Mouse (Mus musculus) brain, embryonic 18.5 days (tissue): Measurements from ENCODE around the gene 9330182L06Rik.

Experiments used
- DNase-seq: peaks from one replicate; pipeline ENCODE4 v3.0.0-alpha.2; 2012; ENCODE audit warnings: low read depth, low spot score

Gene 9330182L06Rik

GRCm38 (mm10) chr5:9265586-9266279 is at the start of gene 9330182L06Rik:
Gene 9330182L06Rik, plus strand, starts transcription at chr5:9266118.
- peak; percentile 61 for DNase-seq

GRCm38 (mm10) chr5:9227456-9228008 is 38.4 kb upstream of the 9330182L06Rik start:
- DNase-seq: no peak

DNA sequence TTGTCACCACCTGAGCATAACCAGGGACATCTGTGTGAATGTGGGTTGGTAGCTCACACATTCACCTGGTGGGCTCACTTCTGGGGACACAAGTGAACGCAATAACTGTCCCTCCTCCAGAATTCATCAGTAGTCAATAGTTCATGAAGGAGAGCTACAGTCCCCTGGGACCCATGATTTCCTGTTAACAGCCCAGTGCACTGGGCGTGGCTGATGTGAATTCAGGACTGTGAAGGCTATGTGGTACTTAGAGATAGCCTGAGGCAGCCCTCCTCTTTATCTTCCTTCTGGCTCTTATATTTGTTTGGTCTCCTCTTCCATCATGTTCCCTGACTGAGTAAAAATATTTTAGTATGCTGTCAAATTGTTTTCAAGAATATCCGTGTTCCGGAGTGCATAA is 1.6 kb upstream of the 9330182L06Rik start:
- no peak for DNase-seq

DNA sequence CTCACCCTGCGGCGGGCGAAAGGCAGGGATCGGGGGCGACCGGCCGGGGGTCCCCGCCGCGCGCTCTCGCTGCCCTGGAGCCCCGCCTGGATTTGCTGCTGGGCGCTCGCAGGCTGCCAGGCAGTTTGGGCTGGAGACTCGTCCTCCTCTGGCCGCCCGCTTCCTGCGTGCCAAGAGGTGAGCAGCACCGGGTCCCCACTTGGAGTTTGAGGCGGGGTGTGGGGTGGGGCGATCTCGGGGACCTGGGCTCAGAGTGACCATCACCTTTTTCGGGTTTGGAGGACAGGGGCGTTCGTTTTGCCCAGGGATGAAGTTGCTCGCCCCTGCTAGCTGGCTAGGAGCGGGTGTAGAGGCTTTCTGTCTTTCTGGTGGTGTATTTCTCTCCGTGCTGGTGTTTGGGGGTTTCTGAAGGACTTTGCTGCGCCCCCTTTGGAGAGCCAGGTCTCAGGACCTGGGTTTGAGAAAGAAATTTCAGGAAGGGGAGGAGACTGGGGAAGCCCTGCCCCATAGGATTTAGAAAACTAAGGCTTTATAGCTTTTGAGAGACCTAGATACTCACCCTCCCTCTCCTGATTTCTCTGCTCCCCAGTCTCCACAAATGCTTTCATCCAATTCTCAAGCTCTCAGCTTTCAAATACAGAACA is 484 bp downstream of the 9330182L06Rik start:
- DNase-seq: no peak

- DNase-seq: no peak
Observed at GRCm38 (mm10) chr5:9269666-9270065, 3.7 kb downstream of the 9330182L06Rik start.

- no peak for DNase-seq
Observed at GRCm38 (mm10) chr5:9272976-9273375, 7.1 kb downstream of the 9330182L06Rik start.

DNA sequence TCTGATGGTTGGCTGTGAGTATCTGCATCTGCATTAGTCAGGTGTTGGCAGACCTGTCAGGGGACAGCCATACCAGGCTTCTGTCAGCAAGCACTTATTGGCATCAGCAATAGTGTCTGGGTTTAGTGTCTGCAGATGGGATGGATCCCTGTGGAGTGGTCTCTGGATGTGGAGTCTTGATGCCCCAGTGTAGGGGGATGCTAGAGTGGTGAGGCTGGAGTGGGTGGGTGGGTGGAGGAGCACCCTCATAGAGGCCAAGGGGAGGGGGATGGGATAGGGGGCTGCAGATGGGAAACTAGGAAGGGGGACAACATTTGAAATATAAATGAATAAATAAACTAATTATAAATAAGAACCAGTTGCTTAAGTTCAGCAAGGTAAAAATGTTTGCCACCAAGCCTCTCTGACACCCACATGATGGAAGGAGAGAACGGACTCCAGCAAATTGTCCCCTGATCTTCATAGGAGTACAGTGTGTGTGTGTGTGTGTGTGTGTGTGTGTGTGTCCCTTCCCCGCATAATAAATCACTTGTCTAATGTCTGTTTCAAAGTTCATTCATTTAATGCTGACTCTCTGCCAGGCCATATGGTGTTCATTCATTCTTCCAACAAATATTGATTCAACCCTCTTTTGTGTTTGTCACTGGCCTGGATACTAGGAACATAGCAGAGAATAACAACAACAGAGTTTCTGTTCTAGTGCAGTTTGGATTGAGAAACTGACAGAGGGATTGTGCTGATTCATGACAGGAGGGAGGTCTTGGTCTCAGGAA is 30.0 kb downstream of the 9330182L06Rik start:
- DNase-seq: peak; percentile 2

DNA sequence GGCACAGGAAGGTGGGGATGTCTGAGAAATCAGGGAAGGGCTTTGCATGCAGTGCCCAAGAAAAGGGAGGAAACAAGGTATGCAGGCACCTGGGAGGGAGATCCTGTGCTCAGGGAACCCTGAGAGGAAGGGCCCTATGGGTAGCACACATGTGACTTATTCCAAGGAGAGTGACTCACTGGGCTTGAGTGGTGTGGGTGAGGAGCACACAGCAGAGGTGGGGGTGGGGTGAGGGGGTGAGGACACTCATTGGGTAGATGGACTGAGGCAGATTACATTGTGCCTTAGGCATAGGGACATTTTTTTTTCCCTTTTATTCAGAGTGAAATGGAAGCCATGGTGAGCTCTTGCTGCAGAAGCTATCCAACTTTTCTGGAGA is 30.6 kb downstream of the 9330182L06Rik start:
- no peak for DNase-seq

GRCm38 (mm10) chr5:9326863-9327262 is 60.9 kb downstream of the 9330182L06Rik start:
- DNase-seq: no peak

GRCm38 (mm10) chr5:9327528-9327927 is 61.6 kb downstream of the 9330182L06Rik start:
- no peak for DNase-seq

- no peak for DNase-seq
Observed at GRCm38 (mm10) chr5:9338756-9339510, 73.0 kb downstream of the 9330182L06Rik start.

DNA sequence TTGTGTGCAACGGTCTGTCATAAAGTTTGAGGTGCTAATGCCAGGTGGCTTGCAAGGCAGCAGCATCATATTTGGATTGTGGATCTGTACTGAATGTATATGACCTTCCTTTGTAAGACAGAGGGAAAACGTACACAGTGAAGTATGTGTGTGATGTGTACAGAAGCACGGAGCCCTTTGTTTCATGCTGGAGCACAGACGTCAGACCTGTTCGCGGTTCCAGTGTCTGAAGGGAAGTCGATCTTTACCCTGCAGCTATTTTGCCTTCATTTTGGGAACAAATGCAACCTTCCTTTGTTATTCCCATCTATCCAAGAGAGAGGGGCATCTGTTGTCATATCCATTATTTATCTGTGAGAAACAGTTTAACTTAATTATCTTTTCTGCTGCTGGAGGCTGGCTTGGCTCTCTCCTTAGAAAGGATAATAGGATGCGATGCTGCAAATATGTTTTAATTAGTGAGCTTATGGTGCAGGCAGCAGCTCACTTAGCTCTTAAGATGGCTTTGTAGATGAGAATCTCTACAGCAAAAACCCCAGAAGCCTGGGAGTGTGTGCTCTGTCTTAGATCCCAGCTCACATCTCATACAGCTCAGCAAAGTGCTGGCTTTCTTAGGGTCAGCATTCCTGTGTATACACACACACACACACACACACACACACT is 73.7 kb downstream of the 9330182L06Rik start:
- no peak for DNase-seq

- no peak for DNase-seq
Observed at GRCm38 (mm10) chr5:9344581-9344980, 78.7 kb downstream of the 9330182L06Rik start.

DNA sequence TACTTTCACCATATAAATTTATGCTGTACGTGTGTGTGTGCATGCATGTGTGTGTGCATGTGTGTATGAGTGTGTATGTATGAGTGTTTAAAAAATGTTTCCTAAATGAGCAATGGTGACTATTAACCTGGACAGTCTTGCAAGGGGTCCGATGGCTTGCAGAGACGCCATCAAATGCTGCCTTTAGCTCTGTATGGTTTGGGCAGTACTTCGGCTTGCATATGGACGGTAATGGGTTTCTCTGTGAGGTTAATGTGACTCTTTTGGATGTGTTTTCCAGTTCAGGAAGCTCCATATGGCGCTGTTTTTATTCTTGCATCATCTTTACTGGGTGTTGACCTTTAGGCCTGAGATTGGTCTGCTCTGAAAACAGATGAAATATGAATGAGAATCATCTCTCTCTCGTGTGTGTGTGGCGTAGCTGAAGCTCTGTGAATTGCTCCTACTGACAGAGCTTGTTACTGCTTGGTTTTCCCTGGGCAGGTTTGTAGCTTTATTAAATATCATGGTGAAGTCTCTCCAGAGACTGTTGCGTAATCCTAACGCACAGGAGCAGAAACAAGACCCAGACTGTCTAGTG is 79.2 kb downstream of the 9330182L06Rik start:
- DNase-seq: no peak

GRCm38 (mm10) chr5:9345625-9346024 is 79.7 kb downstream of the 9330182L06Rik start:
- no peak for DNase-seq

DNA sequence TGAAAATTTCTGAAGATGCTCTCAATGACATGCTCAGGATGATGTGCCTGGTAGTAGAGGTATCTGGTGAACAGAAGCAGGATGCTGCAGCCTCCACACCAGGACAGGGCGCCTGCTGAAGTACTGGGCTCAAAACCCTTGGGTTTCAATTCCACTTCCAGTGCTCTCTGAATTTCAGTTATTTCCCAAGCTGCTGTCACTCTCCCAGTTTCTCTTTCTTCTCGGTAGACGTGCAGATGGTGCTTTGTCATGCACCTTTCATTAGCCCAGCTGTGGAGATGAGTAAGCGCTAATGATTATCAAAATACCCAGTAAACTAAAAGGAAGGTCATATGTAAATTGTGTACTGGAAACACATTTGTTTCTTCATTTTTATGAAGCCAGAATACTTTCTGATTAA is 80.6 kb downstream of the 9330182L06Rik start:
- DNase-seq: no peak

DNA sequence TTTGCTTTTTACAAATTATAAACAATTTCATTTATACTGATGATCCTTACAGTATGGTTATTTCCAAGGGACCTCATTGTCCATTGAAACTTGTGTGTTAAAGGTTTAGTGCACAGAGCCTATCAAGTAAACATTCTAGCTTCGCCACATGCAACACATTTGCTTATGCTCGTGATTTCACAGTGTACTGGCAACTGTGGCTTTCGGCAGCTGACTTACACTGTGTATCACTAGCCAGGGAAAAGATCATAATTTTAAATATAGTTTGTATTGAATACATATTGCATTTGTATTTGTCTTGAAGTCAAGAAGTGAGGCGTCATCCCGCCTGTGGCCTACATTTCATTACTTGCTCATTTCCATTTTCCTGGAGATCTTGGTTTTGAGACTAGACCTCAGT is 86.2 kb downstream of the 9330182L06Rik start:
- DNase-seq: no peak

DNA sequence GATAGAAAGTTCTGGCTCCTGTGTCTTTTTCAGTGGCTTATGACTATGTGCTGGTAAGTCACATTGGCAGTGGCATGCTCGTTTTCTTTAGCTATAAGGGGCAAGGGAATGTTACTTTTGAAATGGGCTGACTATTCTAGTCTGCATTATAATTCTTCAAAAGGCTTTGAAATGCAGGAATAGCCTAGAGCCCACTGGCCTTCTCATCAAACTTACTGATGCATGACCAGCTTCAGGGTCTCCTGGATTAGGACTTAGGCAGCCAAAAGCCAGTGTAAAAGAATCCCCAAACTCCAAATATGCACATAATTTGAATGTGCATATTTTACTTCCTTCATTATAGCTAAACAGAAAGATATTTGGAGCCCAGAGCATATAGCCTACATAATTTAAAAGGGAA is 86.7 kb downstream of the 9330182L06Rik start:
- no peak for DNase-seq

DNA sequence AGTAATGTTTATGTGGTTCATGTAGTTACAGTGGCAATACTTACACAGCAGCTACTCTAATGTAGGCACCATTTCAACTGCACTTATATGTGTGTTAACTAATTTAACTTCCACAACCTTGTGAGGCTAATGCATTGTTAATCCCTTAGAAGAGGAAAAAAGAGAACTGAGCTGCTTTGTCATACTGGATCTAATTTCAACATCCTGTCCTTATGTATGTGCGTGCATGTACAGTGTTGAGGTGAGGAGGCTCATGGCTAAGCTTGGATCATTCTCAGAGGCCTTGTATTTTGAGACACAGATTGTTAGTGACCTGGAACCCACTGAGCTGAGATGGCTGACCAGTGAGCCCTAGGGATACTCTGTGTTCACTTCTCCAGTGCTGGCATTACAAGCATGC is 88.3 kb downstream of the 9330182L06Rik start:
- DNase-seq: no peak

DNA sequence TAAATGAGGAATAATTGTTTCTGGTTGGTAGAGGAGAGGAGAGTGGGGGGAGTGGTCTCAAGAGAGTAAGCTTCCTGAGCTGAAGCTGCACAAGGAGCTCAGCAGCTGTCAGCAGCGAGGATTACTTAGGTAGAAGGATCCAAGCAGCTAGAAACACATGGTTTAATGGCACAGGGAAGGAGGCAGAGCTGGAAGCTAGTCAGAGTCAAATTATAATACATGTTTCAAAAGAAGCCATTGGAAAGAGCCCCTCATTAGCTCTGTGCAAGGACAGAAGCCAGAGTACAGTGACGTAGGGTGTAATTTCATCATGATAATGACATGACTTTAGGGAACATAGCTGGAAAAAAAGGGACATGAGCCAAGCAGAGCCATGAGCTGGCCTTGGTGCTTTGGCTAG is 92.2 kb downstream of the 9330182L06Rik start:
- DNase-seq: no peak
